Mouse (Mus musculus): ENCODE results near the gene Mfn1. TPM values are rescaled to one million over a fixed set of nuclear protein-coding genes. Genes with fewer than 3 reads are reported as not detected.

The Mfn1 gene
- polyA plus RNA-seq, 1 experiment from 2014 or later: 92.9 TPM

DNA sequence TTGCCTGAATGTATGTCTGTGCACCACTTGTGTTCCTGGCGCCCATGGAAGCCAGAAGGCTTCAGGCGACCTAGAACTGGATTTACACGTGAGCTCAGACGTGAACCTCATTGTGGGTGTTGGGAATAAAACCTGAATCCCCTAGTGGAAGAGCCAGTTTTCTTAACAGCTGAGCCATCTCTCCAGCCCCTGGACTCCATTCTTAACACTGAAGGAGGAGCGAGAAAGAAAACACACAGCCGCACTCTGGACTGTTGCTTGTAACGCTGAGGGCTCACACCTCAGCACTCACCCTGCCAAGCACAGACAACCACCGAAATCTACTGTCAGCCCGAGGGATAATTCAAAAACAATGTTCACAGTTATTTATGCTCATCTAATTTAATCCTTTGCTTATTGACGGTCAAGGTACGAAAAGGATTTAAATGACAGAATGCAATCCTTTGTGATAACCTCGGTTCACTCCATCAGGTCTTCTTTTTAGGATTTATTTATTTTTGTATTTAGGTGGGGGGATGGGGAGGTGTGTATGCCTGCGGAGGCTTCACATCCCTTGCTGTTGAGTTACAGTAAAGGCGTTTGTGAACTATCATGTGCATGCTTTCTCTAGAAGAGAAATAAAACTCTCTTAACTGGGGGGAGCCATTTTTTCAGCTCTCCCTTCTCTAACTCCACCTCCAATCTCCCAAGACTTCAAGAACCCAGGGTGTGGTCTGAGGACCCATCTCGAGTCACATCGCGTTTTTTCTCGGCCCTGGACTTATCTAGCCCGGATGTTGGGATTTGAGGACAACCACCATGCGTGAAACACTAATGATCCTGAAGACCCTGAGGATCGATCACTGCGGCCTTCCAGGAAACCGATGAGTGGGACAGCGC is 19.5 kb upstream of the Mfn1 start, which contains the start of gene Zfp639:
Gene Zfp639 (plus strand): TSS at position 764 of the 879 bp plus-strand sequence.
- peaks cover 19% of the 10 kb centered on the region for H3K4me1 ChIP-seq (ENCODE audit: control insufficient read depth, insufficient read depth, low read length)
- peak within 1 kb of the TSS; percentile 98 for H3K9ac ChIP-seq (ENCODE audit: low read length)
- H3K9me3 ChIP-seq (replicated peaks; ENCODE audit: control insufficient read depth, low read length): no peaks in the 10 kb centered on the region
- H3K36me3 ChIP-seq (ENCODE audit: control insufficient read depth, insufficient read depth): no peaks in the 10 kb centered on the region
- ATAC-seq (replicated peaks; ENCODE audit: extremely low read depth, insufficient read depth, low FRiP score): peak; percentile 11
- H3K27me3 ChIP-seq (ENCODE audit: control insufficient read depth, insufficient read depth, low read length): no peaks in the 10 kb centered on the region
- peak within 1 kb of the TSS; percentile 95 for H3K27ac ChIP-seq (ENCODE audit: low read length)
- H3K4me3 ChIP-seq (ENCODE audit: low read length): peak within 1 kb of the TSS; percentile 91
- 7% methylated on average over 24 of the region's 24 CpGs for WGBS
- H3K4me2 ChIP-seq (ENCODE audit: low read depth, low read length): peak within 1 kb of the TSS; percentile 72

DNA sequence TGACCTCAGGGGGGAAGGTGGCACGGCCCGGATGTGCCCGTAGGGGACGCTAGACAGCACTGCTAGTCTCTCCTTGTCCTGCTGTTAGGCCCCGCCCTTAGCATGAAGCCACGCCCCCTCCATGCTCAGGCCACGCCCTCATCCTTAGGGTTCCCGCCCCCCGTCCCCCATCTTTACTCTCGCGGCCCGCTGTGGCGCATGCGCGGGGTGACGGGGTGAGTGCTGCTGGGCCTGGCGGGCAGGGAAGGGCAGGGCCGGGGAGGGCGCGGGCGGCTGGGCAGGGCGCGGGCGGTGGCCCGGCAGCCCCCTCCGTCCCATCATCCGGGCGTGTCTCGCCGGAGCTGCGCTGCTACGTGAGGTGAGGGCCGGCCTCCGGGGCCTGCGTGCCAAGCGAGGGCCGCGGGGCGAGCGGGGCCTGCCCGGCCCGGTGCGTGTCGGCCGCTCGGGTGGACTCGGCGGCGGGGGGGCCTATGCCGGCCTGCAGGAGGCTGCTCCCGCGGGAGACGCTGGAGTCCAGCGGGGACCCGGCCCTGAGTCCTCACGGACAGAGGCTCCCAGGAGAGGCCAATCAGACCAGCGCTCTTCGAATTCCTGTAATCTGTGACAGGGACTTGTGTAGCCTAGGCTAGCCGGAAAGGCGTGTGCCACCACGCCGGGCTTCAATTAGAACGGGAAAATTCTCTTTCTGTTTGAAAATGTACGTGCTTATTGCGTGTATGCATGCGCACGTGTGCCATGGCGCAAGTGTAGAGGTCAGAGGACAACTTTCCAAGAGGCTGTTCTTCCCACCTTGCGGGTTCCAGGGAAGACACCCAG is 18.7 kb upstream of the Mfn1 start:
- Histone ChIP-seq H3K36me3 (ENCODE audit: control insufficient read depth, insufficient read depth) (0 out of 2 replicates have a peak, but pooled peaks cover 3% of the 10 kb centered on the region), H3K9me3 (replicated peaks; ENCODE audit: control insufficient read depth, low read length) (no peaks in the 10 kb centered on the region), H3K4me2 (ENCODE audit: low read depth, low read length) (peak overlapping the region; percentile 72), H3K4me3 (ENCODE audit: low read length) (peak overlapping the region; percentile 91), H3K27ac (ENCODE audit: low read length) (peak overlapping the region; percentile 95), H3K9ac (ENCODE audit: low read length) (peak overlapping the region; percentile 98), H3K27me3 (ENCODE audit: control insufficient read depth, insufficient read depth, low read length) (no peaks in the 10 kb centered on the region), H3K4me1 (ENCODE audit: control insufficient read depth, insufficient read depth, low read length) (peaks cover 19% of the 10 kb centered on the region)
- WGBS: under 1% methylated on average over 69 of the region's 69 CpGs
- ATAC-seq (replicated peaks; ENCODE audit: extremely low read depth, insufficient read depth, low FRiP score): peak; percentile 94

DNA sequence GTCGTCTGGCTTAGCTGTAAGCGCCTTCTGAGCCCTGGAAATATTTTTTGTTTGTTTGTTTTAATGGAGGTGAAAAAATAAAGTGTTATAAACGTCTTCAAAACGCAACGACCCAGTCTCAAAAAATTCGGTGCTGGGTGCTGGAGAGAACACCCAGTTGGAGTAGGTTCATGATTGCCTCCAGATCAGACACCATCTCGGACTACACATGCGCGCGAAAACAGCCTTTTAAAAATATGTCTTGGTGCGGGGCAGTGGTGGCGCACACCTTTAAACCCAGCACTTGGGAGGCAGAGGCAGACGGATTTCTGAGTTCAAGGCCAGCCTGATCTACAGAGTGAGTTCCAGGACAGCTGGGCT is 18.1 kb upstream of the Mfn1 start:
- 4% methylated on average over 13 of the region's 13 CpGs for WGBS
- ATAC-seq (replicated peaks; ENCODE audit: extremely low read depth, insufficient read depth, low FRiP score): 0 out of 2 replicates have a peak, but pooled peaks have one; percentile 2

DNA sequence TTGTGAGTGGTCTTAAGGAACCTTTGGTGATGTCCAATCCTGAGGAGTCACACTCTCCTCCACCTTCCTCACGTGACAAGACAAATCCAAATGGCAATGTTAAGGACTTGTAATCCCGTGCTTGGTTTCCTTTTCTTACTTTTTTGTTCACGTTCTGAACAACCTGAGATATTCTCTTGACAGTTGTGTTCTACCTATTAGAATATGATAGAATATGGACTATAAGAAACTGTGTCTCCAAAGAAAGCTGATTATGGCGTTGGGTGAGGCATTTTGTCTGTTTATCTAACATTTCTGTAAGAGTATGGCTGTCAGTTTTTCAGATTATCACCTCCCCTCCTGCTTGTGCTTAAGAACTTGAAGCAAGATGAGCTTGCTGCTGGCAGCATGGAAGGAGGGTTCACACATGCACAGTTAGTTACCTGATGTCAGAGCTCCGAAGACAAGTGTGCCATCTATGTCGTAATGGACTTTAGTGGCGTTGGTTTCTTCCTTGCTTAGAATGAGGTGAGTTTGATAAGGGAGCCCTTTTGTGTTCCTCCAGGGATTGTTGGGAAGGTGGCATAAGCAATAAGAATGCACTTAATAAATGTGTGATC is 16.5 kb upstream of the Mfn1 start:
- ATAC-seq (replicated peaks; ENCODE audit: extremely low read depth, insufficient read depth, low FRiP score): no peak
- H3K36me3 ChIP-seq (ENCODE audit: control insufficient read depth, insufficient read depth): peaks cover 12% of the 10 kb centered on the region
- H3K4me1 ChIP-seq (ENCODE audit: control insufficient read depth, insufficient read depth, low read length): peaks cover 19% of the 10 kb centered on the region
- H3K4me3 ChIP-seq (ENCODE audit: low read length): no peak overlapping the region
- no peaks in the 10 kb centered on the region for H3K27me3 ChIP-seq (ENCODE audit: control insufficient read depth, insufficient read depth, low read length)
- no peak overlapping the region for H3K4me2 ChIP-seq (ENCODE audit: low read depth, low read length)
- H3K9me3 ChIP-seq (replicated peaks; ENCODE audit: control insufficient read depth, low read length): no peaks in the 10 kb centered on the region
- 81% methylated on average over 7 of the region's 7 CpGs for WGBS
- no peak overlapping the region for H3K9ac ChIP-seq (ENCODE audit: low read length)
- H3K27ac ChIP-seq (ENCODE audit: low read length): no peak overlapping the region

More for the DNA sequence above, 18.1 kb upstream of the Mfn1 start:
- Histone ChIP-seq H3K36me3 (ENCODE audit: control insufficient read depth, insufficient read depth) (peaks cover 6% of the 10 kb centered on the region; the same call in 1 of the 2 replicates), H3K27ac (ENCODE audit: low read length) (peak overlapping the region; percentile 95), H3K27me3 (ENCODE audit: control insufficient read depth, insufficient read depth, low read length) (no peaks in the 10 kb centered on the region), H3K4me1 (ENCODE audit: control insufficient read depth, insufficient read depth, low read length) (peaks cover 19% of the 10 kb centered on the region), H3K9ac (ENCODE audit: low read length) (peak overlapping the region; percentile 98), H3K9me3 (replicated peaks; ENCODE audit: control insufficient read depth, low read length) (no peaks in the 10 kb centered on the region), H3K4me2 (ENCODE audit: low read depth, low read length) (peak overlapping the region; percentile 72), H3K4me3 (ENCODE audit: low read length) (peak overlapping the region; percentile 91)

DNA sequence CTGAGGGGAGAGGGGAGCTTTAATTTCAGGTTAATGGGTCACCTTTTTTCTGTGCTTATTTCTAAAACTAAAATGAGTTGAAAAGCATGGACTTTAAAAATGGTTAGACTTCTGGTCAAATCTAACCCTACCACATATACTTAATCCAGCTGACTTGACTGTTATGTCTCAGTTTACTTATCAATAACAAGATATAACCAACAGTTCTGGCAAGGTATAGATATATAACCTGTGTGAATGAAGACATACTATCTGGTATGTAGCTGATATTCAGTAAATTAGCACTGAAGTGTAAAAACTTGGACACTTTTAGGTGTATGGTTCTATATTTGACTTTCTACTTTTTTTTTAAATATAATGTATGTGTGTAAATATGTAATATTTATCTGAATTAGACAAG is 15.7 kb upstream of the Mfn1 start:
- Histone ChIP-seq H3K9me3 (replicated peaks; ENCODE audit: control insufficient read depth, low read length) (no peaks in the 10 kb centered on the region), H3K4me3 (ENCODE audit: low read length) (no peak overlapping the region), H3K9ac (ENCODE audit: low read length) (no peak overlapping the region), H3K27ac (ENCODE audit: low read length) (no peak overlapping the region), H3K36me3 (ENCODE audit: control insufficient read depth, insufficient read depth) (peaks cover 14% of the 10 kb centered on the region), H3K27me3 (ENCODE audit: control insufficient read depth, insufficient read depth, low read length) (no peaks in the 10 kb centered on the region), H3K4me2 (ENCODE audit: low read depth, low read length) (no peak overlapping the region), H3K4me1 (ENCODE audit: control insufficient read depth, insufficient read depth, low read length) (peaks cover 19% of the 10 kb centered on the region)
- ATAC-seq (replicated peaks; ENCODE audit: extremely low read depth, insufficient read depth, low FRiP score): no peak

DNA sequence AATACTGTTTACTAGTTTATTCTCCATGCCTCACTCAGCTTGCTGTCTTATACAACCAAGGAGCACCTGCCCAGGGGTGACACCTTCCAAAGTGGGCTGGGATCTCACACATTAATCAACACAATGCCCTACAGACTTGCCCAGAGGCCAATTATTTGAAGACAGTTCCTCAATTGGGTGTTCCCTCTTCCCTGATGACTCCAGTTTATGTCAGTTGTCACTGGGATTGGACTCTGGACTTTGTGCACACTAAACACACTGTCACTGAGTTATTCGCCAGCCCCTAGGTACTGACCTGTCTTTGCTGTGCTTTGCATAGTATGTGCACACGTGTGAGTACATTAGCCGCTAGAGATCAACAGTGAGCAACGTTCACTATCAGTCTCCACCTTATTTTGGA is 2.1 kb upstream of the Mfn1 start:
- 84% methylated on average over 4 of the region's 4 CpGs for WGBS
- no peak for ATAC-seq (replicated peaks; ENCODE audit: extremely low read depth, insufficient read depth, low FRiP score)

DNA sequence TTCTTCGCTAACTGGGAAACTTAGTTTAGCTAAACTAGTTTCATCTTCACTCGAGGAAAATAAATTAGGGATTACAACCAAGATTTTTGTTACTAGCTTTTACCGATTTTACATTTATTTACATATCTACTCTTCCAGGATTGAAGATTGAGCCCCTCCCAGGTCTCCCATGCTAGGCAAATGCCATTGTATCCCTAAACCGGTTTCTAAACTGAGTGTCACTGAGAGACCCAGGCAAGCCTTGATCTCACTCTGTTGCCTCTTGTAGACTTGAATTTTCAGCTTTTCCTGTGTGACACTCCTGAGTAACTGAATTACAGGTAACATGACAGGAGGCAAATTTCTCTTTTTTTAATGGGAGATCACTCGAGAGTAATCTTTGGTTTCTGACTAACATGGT is 776 bp downstream of the Mfn1 start:
- peaks cover 10% of the 10 kb centered on the region for H3K9me3 ChIP-seq (replicated peaks; ENCODE audit: control insufficient read depth, low read length)
- H3K4me1 ChIP-seq (ENCODE audit: control insufficient read depth, insufficient read depth, low read length): peaks cover 10% of the 10 kb centered on the region
- H3K9ac ChIP-seq (ENCODE audit: low read length): peak overlapping the region; percentile 86
- H3K4me2 ChIP-seq (ENCODE audit: low read depth, low read length): peak overlapping the region; percentile 75
- H3K36me3 ChIP-seq (ENCODE audit: control insufficient read depth, insufficient read depth): peaks cover 13% of the 10 kb centered on the region
- WGBS: 16% methylated on average over 5 of the region's 5 CpGs
- no peak for ATAC-seq (replicated peaks; ENCODE audit: extremely low read depth, insufficient read depth, low FRiP score)
- H3K27me3 ChIP-seq (ENCODE audit: control insufficient read depth, insufficient read depth, low read length): no peaks in the 10 kb centered on the region
- peak overlapping the region; percentile 67 for H3K4me3 ChIP-seq (ENCODE audit: low read length)
- peak overlapping the region; percentile 83 for H3K27ac ChIP-seq (ENCODE audit: low read length)

More for the DNA sequence above, 2.1 kb upstream of the Mfn1 start:
- Histone ChIP-seq H3K4me3 (ENCODE audit: low read length) (no peak overlapping the region), H3K27ac (ENCODE audit: low read length) (no peak overlapping the region), H3K9ac (ENCODE audit: low read length) (no peak overlapping the region), H3K27me3 (ENCODE audit: control insufficient read depth, insufficient read depth, low read length) (no peaks in the 10 kb centered on the region), H3K9me3 (replicated peaks; ENCODE audit: control insufficient read depth, low read length) (peaks cover 12% of the 10 kb centered on the region), H3K36me3 (ENCODE audit: control insufficient read depth, insufficient read depth) (peaks cover 16% of the 10 kb centered on the region; the same call in 1 of the 2 replicates), H3K4me2 (ENCODE audit: low read depth, low read length) (no peak overlapping the region), H3K4me1 (ENCODE audit: control insufficient read depth, insufficient read depth, low read length) (peaks cover 10% of the 10 kb centered on the region)

DNA sequence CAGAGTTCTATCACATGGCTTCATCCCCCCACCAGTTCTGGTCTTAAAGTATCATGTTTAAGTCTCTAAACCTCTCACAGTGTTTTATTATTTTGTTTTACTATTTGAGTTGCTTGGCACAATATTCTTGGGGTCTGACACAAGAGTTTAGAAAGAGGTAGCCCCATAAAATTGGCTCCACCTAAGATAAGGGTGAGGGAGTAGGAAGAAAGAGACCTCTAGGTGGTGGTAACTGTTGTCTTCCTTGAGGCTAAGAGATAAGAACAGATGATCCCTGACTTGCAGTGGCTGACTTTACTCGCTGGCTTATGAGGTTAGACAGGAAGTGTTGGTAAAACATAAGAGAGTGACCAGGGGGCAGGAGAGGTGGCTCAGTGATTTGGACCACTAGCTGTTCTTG is 6.4 kb downstream of the Mfn1 start:
- Histone ChIP-seq H3K27ac (ENCODE audit: low read length) (no peak overlapping the region), H3K9me3 (replicated peaks; ENCODE audit: control insufficient read depth, low read length) (no peaks in the 10 kb centered on the region), H3K4me3 (ENCODE audit: low read length) (no peak overlapping the region), H3K27me3 (ENCODE audit: control insufficient read depth, insufficient read depth, low read length) (no peaks in the 10 kb centered on the region), H3K4me1 (ENCODE audit: control insufficient read depth, insufficient read depth, low read length) (peaks cover 15% of the 10 kb centered on the region), H3K9ac (ENCODE audit: low read length) (no peak overlapping the region), H3K36me3 (ENCODE audit: control insufficient read depth, insufficient read depth) (peaks cover 31% of the 10 kb centered on the region), H3K4me2 (ENCODE audit: low read depth, low read length) (no peak overlapping the region)
- ATAC-seq (replicated peaks; ENCODE audit: extremely low read depth, insufficient read depth, low FRiP score): no peak
- 40% methylated on average over 1 of the region's 1 CpGs for WGBS

Measured in heart, embryonic 16.5 days (tissue).